Mouse (Mus musculus): ENCODE results near the gene Pgm2.
A peak's percentile ranks its signal among the peaks of the same experiment; 100 is the strongest.

Pgm2 gene

GRCm38 (mm10) chr5:64092748-64093292, at the start of gene Pgm2:
TSS of gene Pgm2 (plus strand) at chr5:64092950.
- peak; percentile 83 to 85 for DNase-seq

GRCm38 (mm10) chr5:64043694-64044453, 48.9 kb upstream of the Pgm2 start:
- no peak for DNase-seq

GRCm38 (mm10) chr5:64044790-64045189, 48.0 kb upstream of the Pgm2 start:
- DNase-seq, result no peak

- DNase-seq, result peak; percentile 43 to 55
Measured at GRCm38 (mm10) chr5:64045502-64045901, 47.2 kb upstream of the Pgm2 start.

GRCm38 (mm10) chr5:64046995-64047394, 45.8 kb upstream of the Pgm2 start:
- no peak for DNase-seq

- no peak for DNase-seq
Measured at GRCm38 (mm10) chr5:64047921-64048320, 44.8 kb upstream of the Pgm2 start.

GRCm38 (mm10) chr5:64048605-64049004, 44.1 kb upstream of the Pgm2 start:
- no peak for DNase-seq

- DNase-seq, result no peak
Measured at GRCm38 (mm10) chr5:64049256-64049655, 43.5 kb upstream of the Pgm2 start.

- no peak for DNase-seq
Measured at GRCm38 (mm10) chr5:64053010-64053409, 39.7 kb upstream of the Pgm2 start.

GRCm38 (mm10) chr5:64056210-64056609, 36.5 kb upstream of the Pgm2 start:
- DNase-seq, result no peak

- no peak for DNase-seq
Measured at GRCm38 (mm10) chr5:64060881-64061280, 31.9 kb upstream of the Pgm2 start.

- no peak for DNase-seq
Measured at GRCm38 (mm10) chr5:64061643-64062042, 31.1 kb upstream of the Pgm2 start.

GRCm38 (mm10) chr5:64062882-64063621, 29.7 kb upstream of the Pgm2 start:
- no peak for DNase-seq

- DNase-seq, result no peak
Measured at GRCm38 (mm10) chr5:64063622-64064355, 29.0 kb upstream of the Pgm2 start.

GRCm38 (mm10) chr5:64064401-64064800, 28.3 kb upstream of the Pgm2 start:
- DNase-seq, result no peak

GRCm38 (mm10) chr5:64065497-64066046, 27.2 kb upstream of the Pgm2 start:
- no peak for DNase-seq

GRCm38 (mm10) chr5:64066159-64066558, 26.6 kb upstream of the Pgm2 start:
- no peak for DNase-seq

- no peak for DNase-seq
Measured at GRCm38 (mm10) chr5:64067576-64067975, 25.2 kb upstream of the Pgm2 start.

- peak; percentile 85 to 88 for DNase-seq
Measured at GRCm38 (mm10) chr5:64070081-64070673, 22.6 kb upstream of the Pgm2 start.

GRCm38 (mm10) chr5:64070742-64071476, 21.8 kb upstream of the Pgm2 start:
- no peak for DNase-seq

- no peak for DNase-seq
Measured at GRCm38 (mm10) chr5:64074455-64074854, 18.3 kb upstream of the Pgm2 start.

- DNase-seq, result peak; percentile 48 to 57
Measured at GRCm38 (mm10) chr5:64075506-64075905, 17.2 kb upstream of the Pgm2 start.
